Mouse (Mus musculus): ENCODE measurements around the gene Olfr561.

The Olfr561 gene

DNA sequence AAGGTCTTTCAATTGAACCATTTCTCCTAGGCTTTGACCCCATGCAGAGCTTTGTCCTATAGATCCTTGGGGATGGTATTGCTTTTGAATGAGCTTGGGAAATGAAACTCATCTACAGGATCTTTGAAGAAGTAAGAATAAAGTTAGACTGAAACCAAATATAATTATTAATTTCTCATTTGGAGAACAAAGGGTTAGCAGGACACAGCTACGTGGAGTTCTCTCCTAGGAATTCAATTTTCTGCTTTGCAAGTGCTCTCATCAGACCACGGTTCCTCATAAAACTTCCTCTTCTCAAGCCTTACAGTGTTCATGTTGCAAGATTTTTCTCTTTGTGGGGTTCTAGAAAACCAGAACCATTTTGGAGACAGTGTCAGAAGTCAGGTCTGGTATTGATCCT, at the start of gene Olfr561:
Gene Olfr561, plus strand, starts transcription at position 301 of the 400 bp plus-strand sequence.
- no peak for DNase-seq (ENCODE audit: low read depth, low spot score)

DNA sequence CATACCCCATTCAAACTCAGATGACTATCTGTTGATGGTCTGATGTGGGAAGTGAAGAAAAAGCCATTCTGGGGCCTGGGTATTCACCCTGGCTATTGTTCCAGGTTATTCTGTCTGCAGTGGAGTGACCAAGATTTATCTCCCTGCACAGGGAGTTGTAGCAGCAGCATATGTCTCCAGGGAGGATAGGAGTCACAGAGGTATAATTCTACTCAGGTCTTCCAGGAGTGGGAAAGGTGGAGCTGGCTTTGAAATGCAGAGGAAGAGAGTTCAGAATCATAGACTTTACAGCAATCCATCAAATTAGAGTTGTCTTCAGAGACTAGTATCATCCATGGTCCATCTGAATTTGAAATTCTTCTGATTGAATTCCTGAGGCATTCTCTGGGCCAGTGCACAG, 43.6 kb upstream of the Olfr561 start, which contains the start of gene Olfr559:
Gene Olfr559, minus strand, starts transcription at position 101 of the 400 bp plus-strand sequence.
- no peak for DNase-seq (ENCODE audit: low read depth, low spot score)

DNA sequence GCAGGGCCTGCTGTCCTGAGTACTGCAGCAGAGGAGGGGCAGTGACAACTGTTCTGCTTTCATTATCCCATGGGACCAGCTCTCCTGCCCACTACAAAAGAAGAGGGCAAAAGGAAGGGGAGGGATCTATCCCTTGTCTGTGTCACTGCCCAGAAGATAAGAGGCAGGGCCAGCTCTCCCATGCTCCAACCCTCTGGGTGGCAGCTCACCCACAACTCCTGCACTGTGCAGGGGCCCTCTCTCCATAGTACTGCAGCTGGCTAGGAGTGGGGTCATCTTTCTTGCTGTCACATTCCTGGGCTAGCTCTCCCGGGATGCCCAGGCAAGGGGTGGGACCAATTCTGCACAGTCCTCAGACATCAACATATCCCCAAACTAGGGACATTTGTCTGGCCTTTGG, 37.2 kb upstream of the Olfr561 start:
- DNase-seq (ENCODE audit: low read depth, low spot score) = no peak

DNA sequence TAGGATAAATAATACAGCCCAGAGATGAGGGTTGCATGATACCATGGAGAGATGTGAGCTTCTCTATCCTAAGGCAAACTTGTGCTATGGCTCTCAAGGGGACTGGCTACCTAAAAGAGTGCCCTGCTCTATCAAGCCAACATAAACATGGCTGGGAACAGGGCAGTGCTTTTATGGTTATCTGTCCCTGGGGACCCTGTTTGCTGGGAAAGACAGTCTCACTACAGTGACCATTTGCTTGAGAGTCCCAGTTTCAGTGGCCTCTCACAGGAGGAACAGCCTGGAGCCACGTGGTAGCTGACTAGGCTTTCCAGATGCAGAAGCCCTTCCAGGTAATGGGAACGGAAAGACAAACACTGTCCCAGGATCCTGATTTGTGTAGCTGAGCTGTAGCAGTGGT, 33.3 kb upstream of the Olfr561 start:
- no peak for DNase-seq (ENCODE audit: low read depth, low spot score)

DNA sequence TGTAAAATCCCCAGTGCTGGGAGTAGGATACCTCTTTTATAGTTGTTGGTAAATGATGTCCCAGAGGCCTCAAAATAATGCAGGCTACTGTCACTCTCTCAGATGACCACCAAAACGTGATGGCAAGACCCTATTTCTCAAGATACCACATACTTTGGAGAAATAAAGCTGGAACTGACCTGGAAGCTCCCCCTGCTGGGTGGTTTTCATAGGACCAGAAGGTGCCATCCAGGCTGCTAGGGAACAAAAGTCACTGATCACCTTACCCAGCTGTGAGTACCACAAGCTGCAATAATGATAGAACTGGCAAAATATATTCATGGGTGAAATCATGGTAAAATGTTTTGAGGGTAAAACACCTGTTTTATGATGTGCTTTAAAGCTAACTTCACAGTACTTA, 18.9 kb upstream of the Olfr561 start:
- DNase-seq (ENCODE audit: low read depth, low spot score) = peak; percentile 12

DNA sequence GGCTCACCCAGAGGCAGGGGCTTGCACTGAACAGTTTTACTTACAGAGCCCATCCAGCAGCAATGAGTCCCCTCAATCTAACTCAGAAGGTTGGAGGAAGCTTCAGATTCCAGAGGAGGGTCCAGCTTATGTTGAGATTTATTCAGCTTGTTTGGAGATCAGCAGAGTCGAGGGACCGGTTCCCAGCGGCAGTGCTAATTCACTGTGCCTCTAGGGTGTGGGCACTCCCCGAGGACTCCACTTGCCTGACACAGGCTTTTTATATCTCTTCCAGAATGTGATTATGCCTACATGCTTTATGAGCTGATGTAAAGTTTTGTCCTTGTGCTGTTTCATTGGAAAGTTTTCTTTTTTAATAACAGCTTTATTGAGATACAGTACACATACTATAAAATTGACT, 11.8 kb upstream of the Olfr561 start, which contains the start of the genes Olfr560 and Olfr78:
Gene Olfr560, minus strand, starts transcription at position 101 of the 400 bp plus-strand sequence.
Gene Olfr78, minus strand, starts transcription at position 206 of the 400 bp plus-strand sequence.
- no peak for DNase-seq (ENCODE audit: low read depth, low spot score)

DNA sequence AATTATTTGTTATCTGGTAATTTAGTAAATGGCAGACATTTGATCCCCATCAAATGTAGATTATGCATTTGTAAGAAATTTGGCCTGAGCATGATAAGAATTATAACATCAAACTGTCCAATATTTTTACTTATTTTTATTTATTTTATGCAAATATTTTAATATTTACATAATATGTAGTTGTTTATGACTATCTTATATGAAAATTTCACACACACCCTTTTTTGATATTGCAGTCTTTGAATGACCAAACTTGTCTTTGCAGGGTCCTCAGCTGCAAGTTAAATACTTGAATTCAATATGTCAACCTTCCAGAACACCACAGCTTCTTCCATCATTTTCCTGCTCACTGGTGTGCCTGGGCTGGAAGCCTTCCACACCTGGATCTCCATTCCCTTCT, 32.2 kb downstream of the Olfr561 start, which contains the start of gene Olfr564:
Gene Olfr564, plus strand, starts transcription at position 301 of the 400 bp plus-strand sequence.
- no peak for DNase-seq (ENCODE audit: low read depth, low spot score)

Measured in ZHBTc4 (cell line).